ENCODE assay signal across 8 mouse cellular contexts in genomic region chrX:162158743-162159636, GRCm38 (mm10). TPM values are rescaled to one million over a fixed set of nuclear protein-coding genes. Genes with fewer than 3 reads are reported as not detected.
DNase-seq lines count a peak whose midpoint lies in the region; ATAC-seq and TF ChIP-seq lines count a peak whose summit lies in the region.

No protein-coding gene starts in this region.

- TF ChIP-seq EP300 in liver, embryonic 14.5 days (IDR thresholded peaks at IDR 0.05; ENCODE audit: low read depth): no peak

- peak; percentile 53 for ATAC-seq in intestine, postnatal 0 days
- ATAC-seq in liver, embryonic 14.5 days (ENCODE audit: insufficient read depth): peak; percentile 26
- ATAC-seq in neural tube, embryonic 14.5 days (ENCODE audit: low read depth): peak; percentile 69

- H3K4me1 ChIP-seq in intestine, postnatal 0 days (replicated peaks; ENCODE audit: control insufficient read depth, insufficient read depth, low read length): no peaks in the 10 kb centered on the region
- no peaks in the 10 kb centered on the region for H3K4me1 ChIP-seq in liver, embryonic 14.5 days (replicated peaks; ENCODE audit: control insufficient read depth in 2 of 2, insufficient read depth in 2 of 2, low read length in 1 of 2)
- no peaks in the 10 kb centered on the region for H3K4me1 ChIP-seq in neural tube, embryonic 14.5 days (ENCODE audit: control insufficient read depth, insufficient read depth, low read length)

- peak overlapping the region; percentile 81 for H3K4me2 ChIP-seq in intestine, postnatal 0 days (replicated peaks; ENCODE audit: low read depth)
- H3K4me2 ChIP-seq in liver, embryonic 14.5 days (ENCODE audit: low read depth): peak overlapping the region; percentile 52
- peak overlapping the region; percentile 60 for H3K4me2 ChIP-seq in neural tube, embryonic 14.5 days (ENCODE audit: low read depth, low read length)

- 0 out of 2 replicates have a peak overlapping the region, but pooled peaks have one; percentile 22 for H3K9ac ChIP-seq in intestine, postnatal 0 days (ENCODE audit: low read depth, low read length)
- no peak overlapping the region for H3K9ac ChIP-seq in liver, embryonic 14.5 days (replicated peaks)
- peak overlapping the region; percentile 72 for H3K9ac ChIP-seq in neural tube, embryonic 14.5 days (replicated peaks; ENCODE audit: low read depth, low read length)

- no peaks in the 10 kb centered on the region for H3K9me3 ChIP-seq in intestine, postnatal 0 days (ENCODE audit: control insufficient read depth)
- H3K9me3 ChIP-seq in liver, embryonic 14.5 days (ENCODE audit: control insufficient read depth, low read length): no peaks in the 10 kb centered on the region
- no peaks in the 10 kb centered on the region for H3K9me3 ChIP-seq in neural tube, embryonic 14.5 days (ENCODE audit: control insufficient read depth, low read length)

- 0 out of 2 replicates have a peak, but pooled peaks cover 6% of the 10 kb centered on the region for H3K27me3 ChIP-seq in intestine, postnatal 0 days (replicated peaks; ENCODE audit: control insufficient read depth, insufficient read depth, low read length)
- H3K27me3 ChIP-seq in liver, embryonic 14.5 days (ENCODE audit: control insufficient read depth, insufficient read depth, low read length): peaks cover 28% of the 10 kb centered on the region
- H3K27me3 ChIP-seq in neural tube, embryonic 14.5 days (ENCODE audit: control insufficient read depth, insufficient read depth, low read length): peaks cover 8% of the 10 kb centered on the region; the same call in 1 of the 2 replicates

- WGBS in intestine, postnatal 0 days: 24% methylated on average over 70 of the region's 80 CpGs
- 8% methylated on average over 68 of the region's 80 CpGs for WGBS in liver, embryonic 14.5 days (ENCODE audit: insufficient replicate concordance)
- WGBS in neural tube, embryonic 14.5 days: 12% methylated on average over 55 of the region's 80 CpGs

- H3K27ac ChIP-seq in intestine, postnatal 0 days (ENCODE audit: low read depth, low read length): no peak overlapping the region
- H3K27ac ChIP-seq in liver, embryonic 14.5 days: no peak overlapping the region
- H3K27ac ChIP-seq in neural tube, embryonic 14.5 days (ENCODE audit: low read depth, low read length): peak overlapping the region; percentile 53

- H3K36me3 ChIP-seq in intestine, postnatal 0 days (ENCODE audit: control insufficient read depth, insufficient read depth): no peaks in the 10 kb centered on the region
- H3K36me3 ChIP-seq in liver, embryonic 14.5 days (replicated peaks; ENCODE audit: control insufficient read depth, insufficient read depth, low read depth): no peaks in the 10 kb centered on the region
- no peaks in the 10 kb centered on the region for H3K36me3 ChIP-seq in neural tube, embryonic 14.5 days (ENCODE audit: control insufficient read depth, insufficient read depth, low read length)

- no peak; the same call in 1 of the 2 replicates for TF ChIP-seq CTCF in intestine, postnatal 0 days (IDR thresholded peaks at IDR 0.05; ENCODE audit: low read depth)
- no peak for TF ChIP-seq CTCF in liver, embryonic 14.5 days (IDR thresholded peaks at IDR 0.05; ENCODE audit: low read depth)

- DNase-seq in heart, adult 18-20 months: peak; percentile 3 to 21
- no peak for DNase-seq in heart, adult 9 months (ENCODE audit: low spot score in 2 of 2)
- peak; percentile 43 to 47 for DNase-seq in cerebellum, postnatal 10 days
- peak; percentile 12 to 21 for DNase-seq in frontal cortex, postnatal 36 days (ENCODE audit: low spot score in 2 of 2)
- DNase-seq in liver, embryonic 14.5 days (ENCODE audit: low read depth in 3 of 3, low spot score in 3 of 3): no peak
- no peak for DNase-seq in T-cell, adult 2 months (ENCODE audit: low spot score)

- H3K4me3 ChIP-seq in intestine, postnatal 0 days (ENCODE audit: low read depth, low read length): peak overlapping the region; percentile 47
- H3K4me3 ChIP-seq in liver, embryonic 14.5 days (ENCODE audit: insufficient read depth in 1 of 2, low read depth in 2 of 2, low read length in 2 of 2): peak overlapping the region; percentile 33 to 54
- peak overlapping the region; percentile 51 for H3K4me3 ChIP-seq in neural tube, embryonic 14.5 days (ENCODE audit: low read depth, low read length)

RNA-seq across cellular contexts. Expression of gene Nhs, which starts 0.5 kb away (rescaled TPM):
- total RNA-seq in heart, adult 18-20 months (2021): under 1 TPM; 0.46 to 0.77 TPM
- 0.34 and 0.37 TPM in 2 replicates for polyA plus RNA-seq in intestine, postnatal 0 days (2015; fragmentation: Nextera tagmentation; extraction: Ambion mirVana)
- polyA plus RNA-seq in liver, embryonic 14.5 days (2012; rRNA removed): 0.04 and 0.05 TPM in 2 replicates
- 0.06 TPM in 1 of 2 replicates, not detected in the other for polyA plus RNA-seq in liver, embryonic 14.5 days (2014; fragmentation: Nextera tagmentation; extraction: Ambion mirVana)
- polyA plus RNA-seq in neural tube, embryonic 14.5 days (2014; fragmentation: Nextera tagmentation; extraction: Ambion mirVana): 3.9 and 5.1 TPM in 2 replicates

Comparison
In these comparisons a context has a peak if more than half of its experiments do, and no peak if none do; other contexts are left out.
1. DNase-seq: peak in heart, adult 18-20 months (2 of 2), cerebellum, postnatal 10 days (2 of 2) and frontal cortex, postnatal 36 days (2 of 2); none in heart, adult 9 months (0 of 2), liver, embryonic 14.5 days (0 of 3) and T-cell, adult 2 months (single experiment).
2. Peak in every context shown above with its lines, with median percentiles within 50 percentile points of each other: ATAC-seq, H3K4me2 ChIP-seq and H3K4me3 ChIP-seq.